Mouse (Mus musculus): ENCODE measurements at regions not wholly inside any gene's neighbourhood (a gene's known extent, or its start where the extent isn't known, plus 50 kb on each side); places are given as distances from the start of the nearest gene placed in this dataset.
"Not testable (repeated sequence)": the region's sequence is repeated elsewhere in the genome, so short reads cannot be mapped to it uniquely, and the experiment has no call there.

GRCm38 (mm10) chr3:31508471-31508870 lies 198.3 kb upstream of the Slc7a14 start:
- Histone ChIP-seq H3K4me3 (ENCODE audit: low read depth, low read length) (no peak overlapping the region), H3K4me2 (ENCODE audit: low read depth, low read length) (no peak overlapping the region), H3K9me3 (replicated peaks; ENCODE audit: control insufficient read depth, low read length) (no peaks in the 10 kb centered on the region), H3K27me3 (ENCODE audit: control insufficient read depth, insufficient read depth, low read length) (no peaks in the 10 kb centered on the region), H3K27ac (ENCODE audit: low read depth) (no peak overlapping the region), H3K9ac (replicated peaks; ENCODE audit: low read depth, low read length) (no peak overlapping the region), H3K4me1 (ENCODE audit: control insufficient read depth, insufficient read depth) (no peaks in the 10 kb centered on the region), H3K36me3 (replicated peaks; ENCODE audit: control insufficient read depth, insufficient read depth, low read length) (no peaks in the 10 kb centered on the region)
- WGBS, result 40% methylated on average over 4 of the region's 4 CpGs
- ATAC-seq (ENCODE audit: insufficient read depth, low read depth) (no peak), DNase-seq (ENCODE audit: low spot score) (no peak)
- TF ChIP-seq EP300 (IDR thresholded peaks at IDR 0.05; ENCODE audit: low read depth) (no peak), CTCF (IDR thresholded peaks at IDR 0.05; ENCODE audit: low read depth) (no peak)

GRCm38 (mm10) chr3:31499201-31499968 lies 189.2 kb upstream of the Slc7a14 start:
- ATAC-seq (ENCODE audit: insufficient read depth, low read depth), result no peak
- H3K36me3 ChIP-seq (replicated peaks; ENCODE audit: control insufficient read depth, insufficient read depth, low read length), result no peaks in the 10 kb centered on the region
- no peaks in the 10 kb centered on the region for H3K27me3 ChIP-seq (ENCODE audit: control insufficient read depth, insufficient read depth, low read length)
- no peak overlapping the region for H3K4me3 ChIP-seq (ENCODE audit: low read depth, low read length)
- no peak for DNase-seq (ENCODE audit: low spot score)
- 64% methylated on average over 10 of the region's 10 CpGs for WGBS
- H3K9me3 ChIP-seq (replicated peaks; ENCODE audit: control insufficient read depth, low read length), result no peaks in the 10 kb centered on the region
- H3K9ac ChIP-seq (replicated peaks; ENCODE audit: low read depth, low read length), result no peak overlapping the region
- no peak overlapping the region for H3K4me2 ChIP-seq (ENCODE audit: low read depth, low read length)
- no peak for TF ChIP-seq EP300 (IDR thresholded peaks at IDR 0.05; ENCODE audit: low read depth)
- TF ChIP-seq CTCF (IDR thresholded peaks at IDR 0.05; ENCODE audit: low read depth), result no peak
- no peaks in the 10 kb centered on the region for H3K4me1 ChIP-seq (ENCODE audit: control insufficient read depth, insufficient read depth)
- no peak overlapping the region for H3K27ac ChIP-seq (ENCODE audit: low read depth)

DNA sequence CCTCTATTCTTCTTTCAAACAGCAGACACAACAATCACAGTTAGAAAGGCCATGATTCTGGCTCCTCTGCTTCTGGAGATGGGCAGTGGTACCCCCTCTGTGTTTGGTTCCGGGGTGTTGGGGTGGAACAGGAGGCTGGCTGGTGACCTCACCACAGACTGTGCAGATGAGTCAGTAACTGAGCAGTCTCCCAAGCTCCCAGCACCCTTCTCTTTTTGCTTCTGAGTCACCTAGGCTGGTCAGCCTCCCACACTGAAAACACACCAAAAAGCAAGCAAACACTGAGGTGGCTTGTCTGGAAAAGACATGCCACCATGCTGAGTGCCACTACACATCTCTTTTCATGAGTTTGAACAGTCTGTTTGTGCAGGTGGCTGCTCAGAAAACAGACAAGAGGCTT lies 185.1 kb upstream of the Slc7a14 start:
- no peak for TF ChIP-seq CTCF (IDR thresholded peaks at IDR 0.05; ENCODE audit: low read depth)
- TF ChIP-seq EP300 (IDR thresholded peaks at IDR 0.05; ENCODE audit: low read depth), result no peak
- no peaks in the 10 kb centered on the region for H3K4me1 ChIP-seq (ENCODE audit: control insufficient read depth, insufficient read depth)
- WGBS, result 74% methylated on average over 1 of the region's 1 CpGs
- H3K27ac ChIP-seq (ENCODE audit: low read depth), result no peak overlapping the region
- H3K9ac ChIP-seq (replicated peaks; ENCODE audit: low read depth, low read length), result no peak overlapping the region
- H3K27me3 ChIP-seq (ENCODE audit: control insufficient read depth, insufficient read depth, low read length), result no peaks in the 10 kb centered on the region
- H3K4me2 ChIP-seq (ENCODE audit: low read depth, low read length), result no peak overlapping the region
- no peaks in the 10 kb centered on the region for H3K36me3 ChIP-seq (replicated peaks; ENCODE audit: control insufficient read depth, insufficient read depth, low read length)
- DNase-seq (ENCODE audit: low spot score), result no peak
- no peak for ATAC-seq (ENCODE audit: insufficient read depth, low read depth)
- H3K9me3 ChIP-seq (replicated peaks; ENCODE audit: control insufficient read depth, low read length), result no peaks in the 10 kb centered on the region
- no peak overlapping the region for H3K4me3 ChIP-seq (ENCODE audit: low read depth, low read length)

GRCm38 (mm10) chr3:31494706-31495105 lies 184.5 kb upstream of the Slc7a14 start:
- H3K9me3 ChIP-seq (replicated peaks; ENCODE audit: control insufficient read depth, low read length), result no peaks in the 10 kb centered on the region
- DNase-seq (ENCODE audit: low spot score), result no peak
- no peak overlapping the region for H3K4me3 ChIP-seq (ENCODE audit: low read depth, low read length)
- 89% methylated on average over 1 of the region's 1 CpGs for WGBS
- H3K4me1 ChIP-seq (ENCODE audit: control insufficient read depth, insufficient read depth), result no peaks in the 10 kb centered on the region
- H3K27ac ChIP-seq (ENCODE audit: low read depth), result no peak overlapping the region
- H3K4me2 ChIP-seq (ENCODE audit: low read depth, low read length), result no peak overlapping the region
- ATAC-seq (ENCODE audit: insufficient read depth, low read depth), result no peak
- H3K36me3 ChIP-seq (replicated peaks; ENCODE audit: control insufficient read depth, insufficient read depth, low read length), result no peaks in the 10 kb centered on the region
- H3K27me3 ChIP-seq (ENCODE audit: control insufficient read depth, insufficient read depth, low read length), result no peaks in the 10 kb centered on the region
- TF ChIP-seq CTCF (IDR thresholded peaks at IDR 0.05; ENCODE audit: low read depth), result no peak
- TF ChIP-seq EP300 (IDR thresholded peaks at IDR 0.05; ENCODE audit: low read depth), result no peak
- H3K9ac ChIP-seq (replicated peaks; ENCODE audit: low read depth, low read length), result no peak overlapping the region

- H3K27me3 ChIP-seq (ENCODE audit: control insufficient read depth, insufficient read depth, low read length); DNase-seq (ENCODE audit: low spot score); ATAC-seq (ENCODE audit: insufficient read depth, low read depth); H3K4me2 ChIP-seq (ENCODE audit: low read depth, low read length); H3K27ac ChIP-seq (ENCODE audit: low read depth); H3K9me3 ChIP-seq (replicated peaks; ENCODE audit: control insufficient read depth, low read length); H3K9ac ChIP-seq (replicated peaks; ENCODE audit: low read depth, low read length); H3K4me3 ChIP-seq (ENCODE audit: low read depth, low read length); H3K4me1 ChIP-seq (ENCODE audit: control insufficient read depth, insufficient read depth); H3K36me3 ChIP-seq (replicated peaks; ENCODE audit: control insufficient read depth, insufficient read depth, low read length): not testable (repeated sequence)
- 72% methylated on average over 1 of the region's 1 CpGs for WGBS
Measured at GRCm38 (mm10) chr3:31491736-31492135, 181.6 kb upstream of the Slc7a14 start.

- Histone ChIP-seq H3K27ac (ENCODE audit: low read depth) (no peak overlapping the region), H3K4me2 (ENCODE audit: low read depth, low read length) (no peak overlapping the region), H3K36me3 (replicated peaks; ENCODE audit: control insufficient read depth, insufficient read depth, low read length) (no peaks in the 10 kb centered on the region), H3K27me3 (ENCODE audit: control insufficient read depth, insufficient read depth, low read length) (no peaks in the 10 kb centered on the region), H3K4me1 (ENCODE audit: control insufficient read depth, insufficient read depth) (no peaks in the 10 kb centered on the region), H3K4me3 (ENCODE audit: low read depth, low read length) (no peak overlapping the region), H3K9ac (replicated peaks; ENCODE audit: low read depth, low read length) (no peak overlapping the region), H3K9me3 (replicated peaks; ENCODE audit: control insufficient read depth, low read length) (no peaks in the 10 kb centered on the region)
- 73% methylated on average over 6 of the region's 6 CpGs for WGBS
- no peak for DNase-seq (ENCODE audit: low spot score)
- ATAC-seq (ENCODE audit: insufficient read depth, low read depth), result no peak
- TF ChIP-seq CTCF (IDR thresholded peaks at IDR 0.05; ENCODE audit: low read depth) (no peak), EP300 (IDR thresholded peaks at IDR 0.05; ENCODE audit: low read depth) (no peak)
Measured at GRCm38 (mm10) chr3:31487596-31487995, 177.4 kb upstream of the Slc7a14 start.

Measured in heart, postnatal 0 days (tissue).